Mouse (Mus musculus): Measurements from ENCODE around the gene Wnt7b. TPM values are rescaled to one million over a fixed set of nuclear protein-coding genes. Genes with fewer than 3 reads are reported as not detected.

The Wnt7b gene
- polyA plus RNA-seq, 1 experiment from 2014 or later: 11.3 TPM

- DNase-seq (ENCODE audit: low spot score): no peak
- Histone ChIP-seq H3K27me3 (replicated peaks; ENCODE audit: insufficient read depth, low read length) (no peaks in the 10 kb centered on the region), H3K9me3 (ENCODE audit: low read length) (no peaks in the 10 kb centered on the region), H3K9ac (replicated peaks; ENCODE audit: low read depth) (no peak overlapping the region), H3K4me1 (ENCODE audit: insufficient read depth, low read depth, low read length) (no peaks in the 10 kb centered on the region; the same call in 1 of the 2 replicates), H3K27ac (ENCODE audit: low read length) (no peak overlapping the region), H3K4me3 (ENCODE audit: low read depth, low read length) (no peak overlapping the region), H3K4me2 (replicated peaks; ENCODE audit: low read depth, low read length) (no peak overlapping the region), H3K36me3 (ENCODE audit: insufficient read depth, low read length) (no peaks in the 10 kb centered on the region)
- no peak for ATAC-seq
- 68% methylated on average over 32 of the region's 32 CpGs for WGBS
- no peak for TF ChIP-seq CTCF (IDR thresholded peaks at IDR 0.05)
- TF ChIP-seq EP300 (IDR thresholded peaks at IDR 0.05): no peak
Observed at GRCm38 (mm10) chr15:85507370-85508014, 74.8 kb downstream of the Wnt7b start.

DNA sequence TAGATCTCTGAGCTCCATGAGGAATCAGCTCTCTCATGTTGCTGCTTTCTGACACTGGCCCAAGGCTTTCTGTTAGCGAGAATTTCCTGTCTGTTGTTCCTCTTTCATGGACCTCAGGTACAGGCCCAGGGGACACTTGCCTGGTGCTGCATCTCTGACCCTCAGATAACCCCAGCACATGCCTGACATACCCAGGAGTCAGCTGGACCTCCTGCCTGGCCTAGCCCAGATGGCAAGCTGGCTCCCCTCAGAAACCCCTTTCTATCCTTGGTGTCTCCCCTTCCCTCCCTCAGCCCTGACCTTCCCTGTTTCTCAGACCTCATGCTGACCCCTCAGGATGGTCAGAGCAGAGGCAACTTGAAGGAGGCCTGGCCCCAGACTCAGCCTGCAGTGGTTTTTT, 75.6 kb downstream of the Wnt7b start:
- Histone ChIP-seq H3K27ac (ENCODE audit: low read length) (no peak overlapping the region), H3K9me3 (ENCODE audit: low read length) (no peaks in the 10 kb centered on the region), H3K36me3 (ENCODE audit: insufficient read depth, low read length) (no peaks in the 10 kb centered on the region), H3K4me2 (replicated peaks; ENCODE audit: low read depth, low read length) (no peak overlapping the region), H3K4me3 (ENCODE audit: low read depth, low read length) (no peak overlapping the region), H3K27me3 (replicated peaks; ENCODE audit: insufficient read depth, low read length) (no peaks in the 10 kb centered on the region), H3K9ac (replicated peaks; ENCODE audit: low read depth) (no peak overlapping the region), H3K4me1 (ENCODE audit: insufficient read depth, low read depth, low read length) (no peaks in the 10 kb centered on the region; the same call in 1 of the 2 replicates)
- TF ChIP-seq EP300 (IDR thresholded peaks at IDR 0.05) (no peak), CTCF (IDR thresholded peaks at IDR 0.05) (no peak)
- ATAC-seq (no peak), DNase-seq (ENCODE audit: low spot score) (no peak)
- WGBS: 70% methylated on average over 1 of the region's 1 CpGs

- Histone ChIP-seq H3K4me2 (replicated peaks; ENCODE audit: low read depth, low read length) (no peak overlapping the region), H3K9ac (replicated peaks; ENCODE audit: low read depth) (no peak overlapping the region), H3K4me3 (ENCODE audit: low read depth, low read length) (no peak overlapping the region), H3K27me3 (replicated peaks; ENCODE audit: insufficient read depth, low read length) (no peaks in the 10 kb centered on the region), H3K27ac (ENCODE audit: low read length) (no peak overlapping the region), H3K36me3 (ENCODE audit: insufficient read depth, low read length) (no peaks in the 10 kb centered on the region), H3K4me1 (ENCODE audit: insufficient read depth, low read depth, low read length) (no peaks in the 10 kb centered on the region; the same call in 1 of the 2 replicates), H3K9me3 (ENCODE audit: low read length) (no peaks in the 10 kb centered on the region)
- TF ChIP-seq EP300 (IDR thresholded peaks at IDR 0.05) (no peak), CTCF (IDR thresholded peaks at IDR 0.05) (peak; percentile 33)
- DNase-seq (ENCODE audit: low spot score): peak; percentile 63
- ATAC-seq: peak; percentile 64
- 44% methylated on average over 14 of the region's 14 CpGs for WGBS
Observed at GRCm38 (mm10) chr15:85505118-85505925, 77.0 kb downstream of the Wnt7b start.

DNA sequence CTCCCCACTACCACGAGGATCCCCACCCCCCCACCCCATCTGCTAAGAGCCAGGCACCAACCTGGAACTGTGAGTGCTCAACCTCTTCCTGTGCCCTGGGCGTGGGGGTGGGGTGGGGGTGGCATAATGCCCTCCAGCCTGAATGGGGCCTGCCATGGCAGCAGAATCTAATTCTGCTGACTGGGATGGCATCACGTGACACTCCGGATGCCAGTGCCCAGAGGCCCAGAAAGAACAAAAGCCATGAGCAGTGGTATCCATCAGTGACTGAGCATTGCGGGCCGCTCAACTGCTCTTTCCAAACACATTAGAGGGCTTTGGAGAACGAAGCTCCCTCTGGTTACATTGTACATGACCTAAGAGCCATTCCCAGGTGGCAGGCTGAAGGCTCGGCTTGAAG, 79.1 kb downstream of the Wnt7b start, which contains the start of gene 7530416G11Rik:
7530416G11Rik (minus strand) TSS at position 101 of the 400 bp plus-strand sequence.
- Histone ChIP-seq H3K9ac (replicated peaks; ENCODE audit: low read depth) (no peak within 1 kb of the TSS), H3K36me3 (ENCODE audit: insufficient read depth, low read length) (no peaks in the 10 kb centered on the region), H3K27ac (ENCODE audit: low read length) (no peak within 1 kb of the TSS), H3K4me1 (ENCODE audit: insufficient read depth, low read depth, low read length) (no peaks in the 10 kb centered on the region; the same call in 1 of the 2 replicates), H3K27me3 (replicated peaks; ENCODE audit: insufficient read depth, low read length) (no peaks in the 10 kb centered on the region), H3K4me3 (ENCODE audit: low read depth, low read length) (no peak within 1 kb of the TSS), H3K4me2 (replicated peaks; ENCODE audit: low read depth, low read length) (no peak within 1 kb of the TSS), H3K9me3 (ENCODE audit: low read length) (no peaks in the 10 kb centered on the region)
- TF ChIP-seq CTCF (IDR thresholded peaks at IDR 0.05): no peak
- TF ChIP-seq EP300 (IDR thresholded peaks at IDR 0.05): no peak
- ATAC-seq (no peak), DNase-seq (ENCODE audit: low spot score) (no peak)
- 91% methylated on average over 8 of the region's 8 CpGs for WGBS

DNA sequence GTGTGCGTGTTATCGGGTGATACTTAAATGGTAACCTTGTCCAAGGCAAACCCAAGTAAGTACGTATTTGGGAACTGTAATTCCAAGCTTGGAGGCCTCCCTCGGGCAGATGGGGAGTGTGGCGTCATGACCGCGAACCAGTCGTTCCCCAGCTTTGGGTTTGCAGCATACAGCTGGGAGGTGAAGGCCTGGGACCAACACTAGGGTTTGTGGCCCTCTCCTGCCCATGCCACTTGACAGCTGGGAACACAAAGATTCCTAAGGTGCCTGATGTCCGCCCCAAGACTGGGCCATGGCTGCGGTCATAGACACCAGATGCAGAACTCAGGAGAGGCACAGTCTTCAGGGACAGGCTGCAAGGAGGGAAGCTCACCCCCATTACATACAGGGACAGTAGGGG, 82.0 kb downstream of the Wnt7b start:
- Histone ChIP-seq H3K4me3 (ENCODE audit: low read depth, low read length) (no peak overlapping the region), H3K36me3 (ENCODE audit: insufficient read depth, low read length) (no peaks in the 10 kb centered on the region), H3K27ac (ENCODE audit: low read length) (no peak overlapping the region), H3K9ac (replicated peaks; ENCODE audit: low read depth) (no peak overlapping the region), H3K4me2 (replicated peaks; ENCODE audit: low read depth, low read length) (no peak overlapping the region), H3K9me3 (ENCODE audit: low read length) (no peaks in the 10 kb centered on the region), H3K27me3 (replicated peaks; ENCODE audit: insufficient read depth, low read length) (no peaks in the 10 kb centered on the region), H3K4me1 (ENCODE audit: insufficient read depth, low read depth, low read length) (no peaks in the 10 kb centered on the region)
- 81% methylated on average over 10 of the region's 10 CpGs for WGBS
- DNase-seq (ENCODE audit: low spot score) (no peak), ATAC-seq (no peak)
- no peak for TF ChIP-seq CTCF (IDR thresholded peaks at IDR 0.05)

- no peak for TF ChIP-seq CTCF (IDR thresholded peaks at IDR 0.05)
- TF ChIP-seq EP300 (IDR thresholded peaks at IDR 0.05): no peak
Observed at GRCm38 (mm10) chr15:85497981-85498475, 84.2 kb downstream of the Wnt7b start.

More at GRCm38 (mm10) chr15:85497981-85498475, 84.2 kb downstream of the Wnt7b start:
- H3K4me2 ChIP-seq (replicated peaks; ENCODE audit: low read depth, low read length): no peak overlapping the region
- no peaks in the 10 kb centered on the region for H3K36me3 ChIP-seq (ENCODE audit: insufficient read depth, low read length)
- H3K9me3 ChIP-seq (ENCODE audit: low read length): no peaks in the 10 kb centered on the region
- no peak overlapping the region for H3K27ac ChIP-seq (ENCODE audit: low read length)
- DNase-seq (ENCODE audit: low spot score): no peak
- H3K27me3 ChIP-seq (replicated peaks; ENCODE audit: insufficient read depth, low read length): no peaks in the 10 kb centered on the region
- no peaks in the 10 kb centered on the region for H3K4me1 ChIP-seq (ENCODE audit: insufficient read depth, low read depth, low read length)
- 47% methylated on average over 10 of the region's 10 CpGs for WGBS
- no peak overlapping the region for H3K4me3 ChIP-seq (ENCODE audit: low read depth, low read length)
- ATAC-seq: no peak
- H3K9ac ChIP-seq (replicated peaks; ENCODE audit: low read depth): no peak overlapping the region
